Mouse (Mus musculus): ENCODE measurements around the gene Zfp536. TPM values are rescaled to one million over a fixed set of nuclear protein-coding genes. Genes with fewer than 3 reads are reported as not detected.

Zfp536 gene
- polyA plus RNA-seq, 1 experiment from 2014 or later = 4.3 TPM

DNA sequence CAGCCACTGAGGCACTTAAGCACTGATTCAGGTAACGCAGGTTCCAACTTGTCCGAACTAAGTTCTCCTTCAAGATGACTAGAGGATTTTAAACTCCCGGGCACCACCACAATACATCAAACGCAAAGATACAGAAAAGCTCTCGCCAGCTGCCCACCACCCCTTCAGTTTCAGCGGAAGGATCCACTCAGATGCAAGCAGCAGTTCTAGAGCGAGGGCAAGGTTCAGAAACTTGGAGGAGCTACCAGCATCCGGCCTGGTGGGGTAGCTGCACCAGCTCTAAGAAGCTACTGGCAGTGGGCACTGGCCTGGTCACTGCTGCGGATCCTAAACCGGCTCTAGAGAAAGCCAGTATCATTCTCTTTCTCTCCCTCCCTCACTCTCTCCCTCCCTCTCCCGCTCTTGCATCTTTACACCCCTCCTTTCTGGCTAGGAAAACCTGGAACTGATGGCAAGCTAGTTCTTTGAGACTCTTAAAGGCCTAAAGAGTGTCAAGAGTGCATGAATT lies 1.1 kb upstream of the Zfp536 start:
- no peak overlapping the region for H3K27ac ChIP-seq (replicated peaks)
- WGBS = 34% methylated on average over 11 of the region's 11 CpGs
- H3K4me1 ChIP-seq = peaks cover 23% of the 10 kb centered on the region
- no peak for ATAC-seq (ENCODE audit: extremely low read depth, insufficient number of reproducible peaks, low FRiP score, low TSS enrichment)
- H3K4me3 ChIP-seq = no peak overlapping the region
- H3K9ac ChIP-seq = no peak overlapping the region
- no peak overlapping the region for H3K4me2 ChIP-seq
- no peaks in the 10 kb centered on the region for H3K9me3 ChIP-seq
- H3K36me3 ChIP-seq = no peaks in the 10 kb centered on the region
- peaks cover 83% of the 10 kb centered on the region for H3K27me3 ChIP-seq (replicated peaks)

GRCm38 (mm10) chr7:37773906-37774305 lies 465 bp upstream of the Zfp536 start:
- Histone ChIP-seq H3K4me2 (peak overlapping the region; percentile 96), H3K27me3 (replicated peaks) (peaks cover 89% of the 10 kb centered on the region), H3K9ac (no peak overlapping the region), H3K36me3 (no peaks in the 10 kb centered on the region), H3K4me3 (peak overlapping the region; percentile 64), H3K27ac (replicated peaks) (no peak overlapping the region), H3K9me3 (no peaks in the 10 kb centered on the region), H3K4me1 (peaks cover 27% of the 10 kb centered on the region)
- 20% methylated on average over 5 of the region's 5 CpGs for WGBS
- ATAC-seq (ENCODE audit: extremely low read depth, insufficient number of reproducible peaks, low FRiP score, low TSS enrichment) = no peak

DNA sequence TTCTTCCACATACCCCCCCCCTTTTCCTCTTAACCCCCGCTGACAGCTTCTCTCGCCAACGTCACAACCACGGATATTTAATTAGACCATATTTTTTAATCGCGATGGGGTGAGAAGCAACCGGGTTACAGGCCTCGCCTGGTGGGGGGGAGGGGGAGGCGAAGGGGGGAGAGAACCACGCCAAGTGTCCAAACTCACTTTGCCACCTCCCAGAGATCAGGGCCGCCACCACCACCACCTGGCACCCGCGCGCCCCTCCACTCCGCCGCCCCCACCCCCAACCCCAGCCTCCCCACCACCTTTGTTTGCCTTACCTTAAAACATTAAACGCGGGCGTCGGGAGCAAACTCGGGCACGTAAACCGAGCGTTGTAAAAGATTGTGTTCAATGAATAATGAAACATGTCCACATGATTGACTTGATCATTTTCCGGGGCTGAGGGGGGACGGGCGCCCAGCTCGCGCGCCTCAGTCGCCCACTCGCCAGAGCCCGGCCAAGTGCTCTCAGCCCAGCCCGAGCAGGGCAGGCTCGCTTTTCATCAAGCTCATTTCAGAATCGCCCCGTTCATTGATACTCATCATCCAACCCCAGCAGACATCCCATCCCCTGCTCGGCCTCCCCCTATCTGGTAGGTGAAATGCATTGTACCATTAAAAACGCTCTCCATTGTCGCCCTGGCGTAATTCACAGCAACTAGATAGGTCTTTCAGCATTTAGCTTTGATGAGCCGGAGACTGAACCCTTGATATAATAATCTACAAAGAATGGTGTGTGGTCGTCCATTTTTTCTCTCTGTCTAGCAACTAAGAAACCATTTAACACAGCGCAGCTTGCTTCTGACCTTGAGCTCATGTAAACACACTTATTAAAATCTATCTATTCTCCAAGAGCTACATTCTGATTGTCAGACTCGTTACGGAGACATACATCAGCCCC lies 797 bp downstream of the Zfp536 start:
- under 1% methylated on average over 46 of the region's 46 CpGs for WGBS
- H3K27ac ChIP-seq (replicated peaks) = 0 out of 2 replicates have a peak overlapping the region, but pooled peaks have one; percentile 48

DNA sequence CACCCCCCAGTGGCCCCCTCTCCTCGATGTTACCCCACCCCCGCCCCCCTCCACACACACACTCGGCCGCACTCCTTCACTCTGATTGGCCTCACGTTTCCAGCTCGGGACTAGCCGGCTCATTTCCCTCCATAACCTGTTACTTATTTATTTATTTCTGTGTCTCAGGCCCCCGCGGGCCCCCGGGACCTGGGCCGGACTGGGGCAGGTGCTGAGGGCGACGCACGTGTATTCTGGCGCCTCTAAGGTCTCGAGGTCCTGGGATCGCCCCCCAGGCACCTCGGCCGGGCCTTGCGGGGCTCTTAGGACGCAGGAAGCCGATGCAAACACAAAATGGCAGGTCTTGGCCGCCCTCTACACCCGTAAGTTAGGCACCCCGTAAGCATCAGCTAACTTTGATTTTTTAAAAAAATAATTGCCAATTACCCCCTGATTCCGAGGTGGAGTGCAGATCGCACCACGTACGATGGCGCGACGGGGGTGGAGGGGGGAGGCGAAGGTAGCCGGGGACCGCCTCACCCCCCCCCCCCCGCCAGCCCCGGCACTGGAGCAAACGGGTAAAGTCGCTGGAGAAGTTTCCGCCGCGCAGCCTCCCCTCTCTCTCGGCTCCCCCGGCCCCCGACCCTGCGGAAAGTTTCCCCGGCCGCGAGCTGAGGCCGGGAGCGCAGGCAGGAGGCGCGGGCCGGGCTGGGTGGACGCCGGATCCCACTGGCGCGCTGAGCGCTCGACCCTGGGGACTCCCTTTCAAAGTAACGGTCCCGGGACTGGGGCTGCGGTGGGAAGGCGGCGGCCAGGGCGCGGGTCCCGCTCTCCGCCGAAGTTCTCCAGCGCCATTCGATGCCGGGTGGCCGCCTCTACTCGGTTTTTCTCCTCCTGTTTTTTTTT lies 1.7 kb downstream of the Zfp536 start:
- no peak for ATAC-seq (ENCODE audit: extremely low read depth, insufficient number of reproducible peaks, low FRiP score, low TSS enrichment)
- WGBS = under 1% methylated on average over 67 of the region's 75 CpGs
- H3K27ac ChIP-seq (replicated peaks) = peak overlapping the region; percentile 48; the same call in 1 of the 2 replicates

More for the DNA sequence above, 797 bp downstream of the Zfp536 start:
- Histone ChIP-seq H3K27me3 (replicated peaks) (peaks cover 94% of the 10 kb centered on the region), H3K9ac (peak overlapping the region; percentile 82), H3K4me1 (peaks cover 33% of the 10 kb centered on the region), H3K4me3 (peak overlapping the region; percentile 64), H3K36me3 (no peaks in the 10 kb centered on the region), H3K4me2 (peak overlapping the region; percentile 96), H3K9me3 (no peaks in the 10 kb centered on the region)
- no peak for ATAC-seq (ENCODE audit: extremely low read depth, insufficient number of reproducible peaks, low FRiP score, low TSS enrichment)

GRCm38 (mm10) chr7:37770400-37771050 lies 2.9 kb downstream of the Zfp536 start:
- peak overlapping the region; percentile 56 for H3K27ac ChIP-seq (replicated peaks)
- WGBS = under 1% methylated on average over 56 of the region's 57 CpGs
- peak; percentile 28; the same call in 1 of the 2 replicates for ATAC-seq (ENCODE audit: extremely low read depth, insufficient number of reproducible peaks, low FRiP score, low TSS enrichment)

More for the DNA sequence above, 1.7 kb downstream of the Zfp536 start:
- no peaks in the 10 kb centered on the region for H3K36me3 ChIP-seq
- peak overlapping the region; percentile 96 for H3K4me2 ChIP-seq
- H3K27me3 ChIP-seq (replicated peaks) = peaks cover 91% of the 10 kb centered on the region
- no peaks in the 10 kb centered on the region for H3K9me3 ChIP-seq
- H3K4me1 ChIP-seq = peaks cover 33% of the 10 kb centered on the region
- peak overlapping the region; percentile 82 for H3K9ac ChIP-seq
- H3K4me3 ChIP-seq = peak overlapping the region; percentile 64

DNA sequence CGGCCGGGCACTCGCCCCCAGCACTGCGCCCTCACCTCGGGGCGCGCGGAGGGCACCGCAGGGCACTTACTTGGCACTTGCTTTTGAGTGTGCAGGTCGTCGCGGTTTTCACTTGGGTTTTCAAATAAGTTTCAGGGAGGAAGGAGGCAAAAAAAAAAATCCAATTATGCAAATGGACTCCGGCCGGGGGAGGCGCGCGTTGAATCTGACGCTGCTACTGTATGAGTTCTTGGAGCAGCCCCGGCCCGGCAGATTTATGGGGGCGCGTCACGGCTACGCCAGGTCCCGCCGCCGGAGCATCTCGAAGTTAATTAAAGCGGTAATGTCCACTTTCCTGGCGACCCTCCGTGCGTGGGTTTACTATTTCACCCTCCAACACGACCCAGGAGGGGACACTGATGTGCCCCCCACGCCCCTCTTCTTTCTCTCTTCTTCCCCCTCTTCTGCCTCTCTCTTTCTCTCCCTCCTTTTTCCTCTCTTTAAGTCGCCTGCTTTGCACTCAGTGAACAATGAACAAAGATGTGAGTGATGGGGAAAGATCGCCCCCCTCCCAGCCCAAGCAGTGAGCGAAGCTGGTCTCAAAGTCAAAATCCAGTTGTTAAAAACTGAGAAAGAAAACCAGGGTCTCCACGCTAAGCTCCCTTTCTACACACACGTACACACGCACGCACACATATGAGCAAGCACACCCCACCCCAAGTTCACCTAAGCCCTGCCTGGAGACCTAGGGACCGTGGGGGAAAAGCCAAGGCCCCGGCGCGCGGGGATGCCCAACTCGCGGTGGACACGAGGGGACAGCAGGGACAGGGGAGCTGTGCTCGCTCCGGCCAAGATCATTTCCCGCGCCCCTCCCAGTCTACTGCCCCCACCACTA lies 3.7 kb downstream of the Zfp536 start:
- Histone ChIP-seq H3K27ac (replicated peaks) (peak overlapping the region; percentile 56; the same call in 1 of the 2 replicates), H3K27me3 (replicated peaks) (peaks cover 91% of the 10 kb centered on the region), H3K9me3 (no peaks in the 10 kb centered on the region), H3K4me2 (peak overlapping the region; percentile 96), H3K36me3 (no peaks in the 10 kb centered on the region), H3K9ac (peak overlapping the region; percentile 78), H3K4me3 (peak overlapping the region; percentile 64), H3K4me1 (peaks cover 33% of the 10 kb centered on the region)
- no peak; the same call in 1 of the 2 replicates for ATAC-seq (ENCODE audit: extremely low read depth, insufficient number of reproducible peaks, low FRiP score, low TSS enrichment)
- under 1% methylated on average over 53 of the region's 53 CpGs for WGBS

More at GRCm38 (mm10) chr7:37770400-37771050, 2.9 kb downstream of the Zfp536 start:
- Histone ChIP-seq H3K4me3 (peak overlapping the region; percentile 64), H3K9ac (peak overlapping the region; percentile 78), H3K36me3 (no peaks in the 10 kb centered on the region), H3K9me3 (no peaks in the 10 kb centered on the region), H3K4me1 (peaks cover 33% of the 10 kb centered on the region), H3K27me3 (replicated peaks) (peaks cover 91% of the 10 kb centered on the region), H3K4me2 (peak overlapping the region; percentile 96)

DNA sequence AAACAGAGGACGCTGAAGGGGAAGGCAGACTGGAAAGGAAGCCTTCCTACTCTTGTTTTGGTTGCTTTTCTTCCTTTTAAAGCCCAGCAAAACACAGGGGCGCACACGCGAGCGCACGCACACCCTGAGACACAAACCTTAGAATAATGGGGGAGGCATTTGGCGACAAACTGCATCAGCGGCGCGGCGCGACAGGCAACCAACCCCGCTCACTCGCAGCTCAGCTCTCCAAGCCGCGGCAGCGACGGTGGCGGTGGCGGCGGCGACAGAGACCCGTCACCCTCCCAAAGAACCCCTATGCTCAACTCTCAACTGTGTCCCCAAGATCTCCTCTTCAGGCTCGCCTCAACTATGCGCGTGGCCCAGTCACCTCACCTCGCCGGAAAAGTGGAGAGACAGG lies 4.4 kb downstream of the Zfp536 start:
- peak overlapping the region; percentile 64 for H3K4me3 ChIP-seq
- no peak for ATAC-seq (ENCODE audit: extremely low read depth, insufficient number of reproducible peaks, low FRiP score, low TSS enrichment)
- no peaks in the 10 kb centered on the region for H3K9me3 ChIP-seq
- H3K4me1 ChIP-seq = peaks cover 33% of the 10 kb centered on the region
- peak overlapping the region; percentile 96 for H3K4me2 ChIP-seq
- H3K27ac ChIP-seq (replicated peaks) = no peak overlapping the region; the same call in 1 of the 2 replicates
- H3K36me3 ChIP-seq = no peaks in the 10 kb centered on the region
- WGBS = 1% methylated on average over 28 of the region's 28 CpGs
- H3K9ac ChIP-seq = peak overlapping the region; percentile 78
- peaks cover 88% of the 10 kb centered on the region for H3K27me3 ChIP-seq (replicated peaks)

- Histone ChIP-seq H3K27ac (replicated peaks) (no peak overlapping the region; the same call in 1 of the 2 replicates), H3K27me3 (replicated peaks) (peaks cover 87% of the 10 kb centered on the region), H3K4me2 (peak overlapping the region; percentile 96), H3K9ac (peak overlapping the region; percentile 78), H3K36me3 (no peaks in the 10 kb centered on the region), H3K4me1 (peaks cover 32% of the 10 kb centered on the region), H3K9me3 (no peaks in the 10 kb centered on the region), H3K4me3 (peak overlapping the region; percentile 64)
- ATAC-seq (ENCODE audit: extremely low read depth, insufficient number of reproducible peaks, low FRiP score, low TSS enrichment) = no peak
- whole genome bisulfite sequencing = 5% methylated on average over 10 of the region's 10 CpGs
Measured at GRCm38 (mm10) chr7:37768310-37768940, 5.0 kb downstream of the Zfp536 start.

GRCm38 (mm10) chr7:37758886-37759285 lies 14.6 kb downstream of the Zfp536 start:
- H3K4me2 ChIP-seq = no peak overlapping the region
- peaks cover 20% of the 10 kb centered on the region for H3K27me3 ChIP-seq (replicated peaks)
- no peaks in the 10 kb centered on the region for H3K36me3 ChIP-seq
- H3K4me3 ChIP-seq = no peak overlapping the region
- 86% methylated on average over 5 of the region's 5 CpGs for WGBS
- H3K27ac ChIP-seq (replicated peaks) = no peak overlapping the region
- ATAC-seq (ENCODE audit: extremely low read depth, insufficient number of reproducible peaks, low FRiP score, low TSS enrichment) = no peak
- H3K4me1 ChIP-seq = no peaks in the 10 kb centered on the region
- no peaks in the 10 kb centered on the region for H3K9me3 ChIP-seq
- H3K9ac ChIP-seq = no peak overlapping the region
